Mouse (Mus musculus) heart, adult 2 months (tissue): ENCODE measurements around the gene Trp53tg5. TPM values are rescaled to one million over a fixed set of nuclear protein-coding genes. Genes with fewer than 3 reads are reported as not detected.

ENCODE experiments used
- DNase-seq, 2 experiments: peaks; one replicate each; pipeline ENCODE4 v3.0.0; 2021
- H3K27ac ChIP-seq: fragments of 200-600 bp; 2 replicates; pipeline ENCODE4 v1.8.1; 2022
- H3K27me3 ChIP-seq: fragments of 200-500 bp; 2 replicates; pipeline ENCODE4 v1.6.1; 2012; ENCODE audit warnings: mild to moderate bottlenecking, low read length, inconsistent platforms, mixed read lengths; ENCODE audit not compliant: control insufficient read depth, insufficient read depth
- H3K36me3 ChIP-seq: fragments of 200-500 bp; 2 replicates; pipeline ENCODE4 v1.6.1; 2012; ENCODE audit warnings: low read length, inconsistent platforms; ENCODE audit not compliant: control insufficient read depth, insufficient read depth
- H3K4me1 ChIP-seq: fragments of 200-500 bp; 2 replicates; pipeline ENCODE4 v1.6.1; 2011; ENCODE audit warnings: low read length; ENCODE audit not compliant: control insufficient read depth, insufficient read depth
- H3K4me3 ChIP-seq: fragments of 200-600 bp; 2 replicates; pipeline ENCODE4 v1.8.1; 2022
- H3K79me2 ChIP-seq: fragments of 200-500 bp; replicated peaks from 2 replicates; pipeline ENCODE4 v1.6.1; 2012; ENCODE audit warnings: mild to moderate bottlenecking, inconsistent platforms, low read length, moderate library complexity, mixed read lengths; ENCODE audit not compliant: control insufficient read depth, insufficient read depth
- H3K9ac ChIP-seq: fragments of 200-500 bp; 2 replicates; pipeline ENCODE4 v1.6.1; 2012; ENCODE audit warnings: low read depth, mild to moderate bottlenecking, control low read depth, inconsistent platforms, low read length, mixed read lengths
- CTCF ChIP-seq: fragments of 200-600 bp; IDR thresholded peaks from 2 replicates; pipeline ENCODE4 v1.8.1; 2022; ENCODE audit warnings: antibody characterized with exemption, mild to moderate bottlenecking, moderate library complexity
- EP300 ChIP-seq: fragments of 200-500 bp; IDR thresholded peaks from 2 replicates; pipeline ENCODE4 v1.6.1; 2011; ENCODE audit warnings: low read depth, low read length, control low read depth; ENCODE audit not compliant: insufficient read depth
- POLR2A ChIP-seq: fragments of 200-500 bp; IDR thresholded peaks from 2 replicates; pipeline ENCODE4 v1.6.1; 2011; ENCODE audit warnings: mild to moderate bottlenecking, low read depth, low read length, control low read depth; ENCODE audit not compliant: insufficient read depth
- WGBS: fragments of 180-500 bp; shearing (Covaris S2); methylation state at CpG from one replicate; pipeline ENCODE4 v1.1.7; 2018; 5-methylcytosine and 5-hydroxymethylcytosine counted together
- intact Hi-C: fragments of 180-260 bp; cut with DNase I; formaldehyde crosslinking; loops from one replicate; pipeline ENCODE4 v1.15.1; 2025
- polyA plus RNA-seq: library from polyadenylated mRNA; depleted of rRNA; stranded (reverse); fragments of >200 nt; gene quantifications from 2 replicates; pipeline ENCODE4 v1.2.3, GENCODE M21; 2012
- total RNA-seq, 2 experiments: library from RNA; stranded (reverse); gene quantifications; 2 replicates each; pipeline ENCODE4 v1.2.3; 2021

Trp53tg5 gene
- total and polyA plus RNA-seq, 3 experiments, result not detected

DNA sequence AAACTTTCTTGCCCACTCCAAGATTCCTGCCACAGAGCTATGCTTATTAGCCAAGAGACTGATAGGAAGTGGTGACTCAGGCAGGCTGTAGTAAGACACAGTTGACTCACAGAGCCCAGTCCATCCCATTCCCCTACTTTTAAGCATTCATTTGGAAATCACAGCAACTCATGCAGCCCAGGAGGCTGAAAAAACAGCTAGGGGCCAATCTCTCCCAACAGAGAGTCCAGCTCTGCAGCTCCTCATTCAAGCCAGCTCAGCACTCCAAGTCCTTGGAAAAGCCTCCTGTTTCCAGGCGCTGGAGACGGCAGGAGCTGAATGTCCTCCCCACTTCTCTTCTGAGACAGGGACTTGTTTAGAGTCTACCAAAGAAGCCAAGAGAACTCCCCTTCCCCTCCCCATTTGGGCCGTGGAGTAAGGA lies 34.5 kb downstream of the Trp53tg5 start:
- no peaks in the 10 kb centered on the region for H3K79me2 ChIP-seq
- DNase-seq, result peak in 1 of 2 experiments; percentile 37
- H3K27ac ChIP-seq, result no peak overlapping the region
- no peak overlapping the region for H3K4me3 ChIP-seq
- no peaks in the 10 kb centered on the region for H3K27me3 ChIP-seq
- peaks cover 7% of the 10 kb centered on the region for H3K4me1 ChIP-seq
- no peak overlapping the region for H3K9ac ChIP-seq
- no peak for TF ChIP-seq CTCF
- no peak for TF ChIP-seq POLR2A
- TF ChIP-seq EP300, result no peak
- H3K36me3 ChIP-seq, result no peaks in the 10 kb centered on the region
- intact Hi-C loops, result no loop called here
- WGBS, result 51% methylated on average over 3 of the region's 3 CpGs

GRCm38 (mm10) chr2:164438257-164438656 lies 35.3 kb downstream of the Trp53tg5 start:
- DNase-seq, result no peak
- Histone ChIP-seq H3K4me1 (peaks cover 7% of the 10 kb centered on the region), H3K79me2 (no peaks in the 10 kb centered on the region), H3K9ac (no peak overlapping the region), H3K27me3 (no peaks in the 10 kb centered on the region), H3K36me3 (no peaks in the 10 kb centered on the region), H3K27ac (no peak overlapping the region), H3K4me3 (no peak overlapping the region)
- no peak for TF ChIP-seq EP300
- TF ChIP-seq POLR2A, result no peak
- no peak for TF ChIP-seq CTCF
- intact Hi-C loops, result no loop called here
- 65% methylated on average over 8 of the region's 8 CpGs for WGBS

- no peak for DNase-seq
- Histone ChIP-seq H3K79me2 (no peaks in the 10 kb centered on the region), H3K4me1 (peaks cover 8% of the 10 kb centered on the region), H3K27me3 (no peaks in the 10 kb centered on the region), H3K4me3 (no peak overlapping the region), H3K36me3 (no peaks in the 10 kb centered on the region), H3K27ac (no peak overlapping the region), H3K9ac (no peak overlapping the region)
- WGBS, result 81% methylated on average over 6 of the region's 6 CpGs
- TF ChIP-seq EP300 (no peak), POLR2A (no peak), CTCF (no peak)
- intact Hi-C loops, result no loop called here
Observed at GRCm38 (mm10) chr2:164437710-164438109, 35.8 kb downstream of the Trp53tg5 start.

DNA sequence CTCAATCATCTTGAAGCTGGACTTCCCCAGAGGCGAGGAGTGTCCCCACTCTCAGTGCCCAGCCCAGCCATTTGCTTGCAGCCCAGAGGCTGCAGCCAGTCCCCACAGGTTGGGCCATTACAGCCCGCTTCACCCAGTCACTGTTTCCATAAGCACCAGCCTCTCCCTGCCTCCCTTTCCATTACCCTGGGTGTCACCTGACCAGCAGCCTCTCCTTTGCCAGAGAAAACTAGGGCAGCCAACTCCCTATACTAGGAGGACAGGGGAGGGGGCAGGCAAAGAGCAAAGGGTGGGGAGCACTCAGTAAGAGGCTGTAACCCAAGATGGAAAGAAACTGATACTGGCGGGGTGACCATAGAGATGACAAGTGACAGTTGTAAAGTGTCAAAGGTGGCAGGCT lies 36.6 kb downstream of the Trp53tg5 start:
- H3K27me3 ChIP-seq, result no peaks in the 10 kb centered on the region
- TF ChIP-seq EP300 (no peak), CTCF (no peak), POLR2A (no peak)
- H3K36me3 ChIP-seq, result no peaks in the 10 kb centered on the region
- H3K4me3 ChIP-seq, result no peak overlapping the region
- DNase-seq, result peak in 1 of 2 experiments; percentile 47
- H3K4me1 ChIP-seq, result peaks cover 12% of the 10 kb centered on the region
- WGBS, result 64% methylated on average over 3 of the region's 3 CpGs
- H3K9ac ChIP-seq, result no peak overlapping the region
- no peaks in the 10 kb centered on the region for H3K79me2 ChIP-seq
- H3K27ac ChIP-seq, result peak overlapping the region; percentile 9; the same call in 1 of the 2 replicates
- intact Hi-C loops, result no loop called here

DNA sequence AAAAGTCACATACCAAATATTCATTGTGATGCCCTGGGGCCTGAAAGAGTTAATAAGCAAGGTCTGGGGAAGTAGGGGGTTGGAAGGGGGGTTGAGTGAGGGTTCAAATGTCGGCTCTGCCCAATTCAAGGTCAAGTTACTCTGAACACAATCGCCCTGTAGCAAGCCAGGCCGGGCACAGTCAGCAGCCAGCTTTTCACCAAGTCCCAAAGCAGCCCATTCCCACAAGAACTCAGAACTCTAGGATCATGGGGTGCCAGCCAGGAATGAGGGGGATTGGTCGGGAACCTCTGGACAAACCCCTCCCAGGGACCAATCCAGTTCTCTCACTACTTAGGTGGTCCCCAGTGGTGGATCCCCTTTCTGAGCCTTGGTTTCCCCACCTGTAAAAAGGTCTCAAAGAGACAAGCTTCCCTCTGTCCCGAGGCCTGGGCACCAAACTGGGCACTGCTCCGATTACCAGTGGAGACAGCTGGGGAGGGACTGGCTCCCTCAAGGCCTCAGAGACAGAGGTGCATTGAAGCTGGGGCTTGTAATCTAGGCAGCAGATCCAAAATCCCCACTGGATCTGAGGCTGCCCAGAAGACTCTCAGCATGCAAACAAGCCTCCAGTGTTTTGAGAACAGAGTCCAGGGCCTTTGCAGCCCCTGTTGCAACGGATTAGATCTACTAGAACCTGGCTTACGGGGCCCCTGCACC lies 37.2 kb downstream of the Trp53tg5 start:
- no peak overlapping the region for H3K4me3 ChIP-seq
- peak overlapping the region; percentile 9; the same call in 1 of the 2 replicates for H3K27ac ChIP-seq
- TF ChIP-seq CTCF (no peak), EP300 (no peak), POLR2A (no peak)
- no peak overlapping the region for H3K9ac ChIP-seq
- DNase-seq, result no peak
- no peaks in the 10 kb centered on the region for H3K36me3 ChIP-seq
- H3K27me3 ChIP-seq, result no peaks in the 10 kb centered on the region
- intact Hi-C loops, result no loop called here
- H3K4me1 ChIP-seq, result peaks cover 12% of the 10 kb centered on the region
- no peaks in the 10 kb centered on the region for H3K79me2 ChIP-seq
- 46% methylated on average over 8 of the region's 8 CpGs for WGBS

DNA sequence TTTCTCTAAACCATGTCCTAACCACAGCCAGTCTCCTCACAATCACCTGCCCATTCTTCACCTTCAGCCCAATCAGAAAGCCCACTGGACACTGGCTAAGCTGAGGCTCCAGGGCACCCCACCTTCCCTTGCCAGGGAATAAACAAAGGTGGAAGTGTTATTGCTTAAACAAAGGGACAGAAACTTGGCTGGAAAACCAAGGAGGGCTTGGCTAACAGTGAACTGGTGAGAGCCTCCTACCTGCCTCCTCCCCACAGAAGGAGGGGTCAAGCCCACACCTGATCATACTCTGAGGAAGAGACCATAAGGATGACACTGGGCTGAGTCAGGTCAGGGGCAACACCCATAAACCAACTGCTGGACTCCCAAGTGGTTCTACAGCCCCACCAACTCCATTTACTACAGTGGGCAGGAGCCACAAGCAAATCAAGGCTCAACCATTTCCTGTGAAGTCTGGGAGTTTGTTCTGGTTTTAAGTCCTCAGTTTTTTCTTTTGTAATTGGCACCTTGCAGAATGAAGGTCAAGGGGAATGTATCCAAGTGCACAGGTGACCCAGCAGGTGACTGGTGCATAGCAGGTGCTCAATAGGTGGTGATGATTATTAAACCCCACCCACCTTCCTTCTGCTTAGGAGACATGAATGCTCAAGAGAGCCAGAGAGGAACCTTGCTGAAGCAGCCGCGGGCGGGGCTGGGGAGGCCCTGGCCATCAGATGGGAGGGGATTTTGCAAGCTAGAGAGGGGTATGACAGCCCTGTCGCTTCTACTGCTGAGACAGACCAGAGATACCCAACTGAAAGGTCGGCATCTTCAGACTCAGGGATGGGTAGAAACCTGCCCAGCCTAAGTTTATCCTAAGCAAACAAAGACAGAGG lies 38.1 kb downstream of the Trp53tg5 start:
- no peak overlapping the region for H3K4me3 ChIP-seq
- WGBS, result 42% methylated on average over 5 of the region's 5 CpGs

More for the DNA sequence above, 38.1 kb downstream of the Trp53tg5 start:
- Histone ChIP-seq H3K27me3 (no peaks in the 10 kb centered on the region), H3K9ac (no peak overlapping the region), H3K79me2 (no peaks in the 10 kb centered on the region), H3K4me1 (peaks cover 12% of the 10 kb centered on the region), H3K36me3 (no peaks in the 10 kb centered on the region), H3K27ac (no peak overlapping the region)
- intact Hi-C loops, result no loop called here
- no peak for TF ChIP-seq POLR2A
- no peak for TF ChIP-seq EP300
- TF ChIP-seq CTCF, result no peak
- no peak for DNase-seq
